Mouse (Mus musculus): ENCODE measurements around the gene Sox5.

Gene Sox5

DNA sequence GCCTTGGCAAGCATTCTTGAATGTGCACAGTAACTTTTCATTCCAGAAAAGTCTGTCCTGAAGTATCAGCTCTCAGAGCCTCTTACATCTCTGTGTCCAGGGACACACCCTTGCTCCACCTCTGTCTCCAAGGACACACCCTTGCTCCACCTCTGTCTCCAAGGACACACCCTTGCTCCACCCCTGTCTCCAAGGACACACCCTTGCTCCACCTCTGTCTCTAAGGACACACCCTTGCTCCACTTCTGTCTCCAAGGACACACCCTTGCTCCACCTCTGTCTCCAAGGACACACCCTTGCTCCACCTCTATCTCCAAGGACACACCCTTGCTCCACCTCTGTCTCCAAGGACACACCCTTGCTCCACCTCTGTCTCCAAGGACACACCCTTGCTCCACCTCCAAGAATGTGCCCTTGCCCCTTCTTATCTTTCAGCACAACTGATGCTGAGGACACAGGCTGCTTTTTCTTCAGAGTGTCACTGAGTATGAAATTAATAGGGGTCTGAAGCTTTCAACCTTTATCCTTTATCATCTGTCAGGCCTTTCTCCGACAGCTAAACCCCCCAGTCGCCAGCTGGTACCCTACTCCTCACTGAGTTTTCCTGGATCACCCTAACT, 452.4 kb downstream of the Sox5 start:
- DNase-seq (ENCODE audit: low read depth) = no peak

- no peak for DNase-seq (ENCODE audit: low read depth)
Observed at GRCm38 (mm10) chr6:144328779-144329178, 453.0 kb downstream of the Sox5 start.

- DNase-seq (ENCODE audit: low read depth) = no peak
Observed at GRCm38 (mm10) chr6:144326817-144327216, 455.0 kb downstream of the Sox5 start.

- no peak for DNase-seq (ENCODE audit: low read depth)
Observed at GRCm38 (mm10) chr6:144323372-144323771, 458.4 kb downstream of the Sox5 start.

DNA sequence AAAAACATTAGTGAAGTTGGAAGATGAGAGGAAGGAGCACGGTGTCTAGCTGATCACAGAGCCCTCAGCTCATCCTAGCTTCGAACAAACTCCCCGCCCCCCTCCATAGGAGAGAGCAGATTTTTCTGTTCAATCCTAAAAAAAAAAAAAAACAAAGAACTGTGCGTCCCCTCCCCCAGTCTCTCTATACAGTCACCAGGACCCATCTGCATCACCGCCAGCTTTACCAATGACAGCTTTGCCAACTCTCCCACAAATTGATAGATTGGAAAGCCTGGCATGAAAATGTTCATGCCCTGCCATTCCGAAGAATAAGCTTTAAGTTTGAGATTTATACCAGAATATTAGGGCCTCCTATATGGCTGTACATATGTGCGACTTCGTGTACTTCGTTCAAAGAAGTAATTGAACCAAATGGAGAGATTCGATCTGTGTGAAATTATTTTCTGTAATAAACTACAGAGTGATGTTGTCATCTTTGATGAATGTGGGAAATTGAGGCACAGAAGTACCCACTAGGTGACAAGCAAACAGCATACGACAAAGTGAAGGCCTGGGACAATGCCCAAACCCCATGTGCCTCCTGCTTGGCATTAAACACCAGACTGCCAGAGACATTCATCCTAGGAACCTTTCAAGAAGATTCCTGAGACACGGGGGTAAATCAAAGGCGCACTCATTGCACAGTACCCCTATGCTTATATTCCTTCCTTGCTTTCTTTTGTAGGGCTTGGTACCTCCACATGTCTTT, 459.3 kb downstream of the Sox5 start:
- DNase-seq (ENCODE audit: low read depth) = no peak

DNA sequence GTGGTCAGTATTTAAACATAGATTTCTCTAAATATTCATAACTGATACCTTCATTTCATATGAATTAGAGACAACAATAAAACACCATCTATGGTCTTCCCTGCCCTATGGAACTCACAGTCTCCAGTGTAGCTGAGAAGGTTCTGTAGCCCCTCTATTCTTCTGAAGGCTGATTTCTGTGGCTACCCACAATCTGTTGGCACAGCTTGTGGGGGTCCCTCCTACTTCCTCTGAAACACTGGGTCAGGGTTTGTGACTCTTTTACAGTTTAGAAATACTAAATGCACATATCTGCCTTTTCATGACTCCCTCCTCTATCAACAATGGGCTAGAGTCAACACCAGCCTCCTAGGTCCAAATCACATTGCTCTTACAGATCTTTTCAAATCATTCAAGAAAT, 461.4 kb downstream of the Sox5 start:
- no peak for DNase-seq (ENCODE audit: low read depth)

- DNase-seq (ENCODE audit: low read depth) = no peak
Observed at GRCm38 (mm10) chr6:144319717-144320116, 462.1 kb downstream of the Sox5 start.

GRCm38 (mm10) chr6:144312781-144313754, 468.7 kb downstream of the Sox5 start:
- DNase-seq (ENCODE audit: low read depth) = no peak

DNA sequence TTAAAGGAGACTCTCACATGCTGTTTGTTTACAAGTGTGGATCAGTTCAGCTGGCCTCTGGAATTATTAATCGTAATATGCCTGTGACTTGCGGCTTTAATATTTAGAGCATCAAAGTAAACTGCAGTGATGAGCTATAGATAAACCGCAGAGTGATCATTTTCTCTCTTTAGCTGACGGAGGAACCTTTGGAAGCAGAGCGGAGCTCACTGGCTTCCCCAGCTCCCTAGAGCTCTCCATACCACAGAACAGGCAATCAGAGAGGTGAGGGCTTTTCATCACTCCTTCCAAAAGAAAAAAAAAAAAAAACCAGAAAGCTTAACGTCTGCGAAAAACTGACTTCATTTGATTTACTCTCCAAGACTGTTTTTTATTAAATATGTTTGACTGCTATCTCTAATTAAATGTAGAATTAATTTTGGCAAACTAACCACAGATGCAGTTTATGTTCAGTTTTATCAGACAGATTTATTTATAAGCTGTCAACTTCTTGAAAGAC, 469.4 kb downstream of the Sox5 start:
- no peak for DNase-seq (ENCODE audit: low read depth)

DNA sequence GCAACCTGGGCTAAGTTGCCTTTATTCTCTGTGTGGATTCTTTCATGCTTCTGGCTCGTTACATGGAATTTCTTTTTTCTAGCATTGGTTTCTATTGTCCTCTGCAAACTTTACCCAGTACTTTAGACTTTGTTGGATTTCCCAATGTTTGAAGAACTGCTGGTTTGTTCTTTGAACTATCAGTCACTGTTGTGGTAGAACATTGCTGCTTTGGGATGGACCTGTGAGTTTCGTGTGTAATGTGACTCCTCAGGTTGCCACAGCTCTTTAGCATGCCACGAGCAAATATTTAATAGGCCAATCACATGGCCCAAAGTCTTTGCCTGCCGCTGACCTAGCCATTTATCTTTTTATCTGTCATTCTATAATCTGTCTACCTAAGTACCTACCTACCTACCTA, 470.0 kb downstream of the Sox5 start:
- DNase-seq (ENCODE audit: low read depth) = no peak

GRCm38 (mm10) chr6:144309171-144309570, 472.6 kb downstream of the Sox5 start:
- DNase-seq (ENCODE audit: low read depth) = no peak

- DNase-seq (ENCODE audit: low read depth) = no peak
Observed at GRCm38 (mm10) chr6:144307551-144308149, 474.1 kb downstream of the Sox5 start.

GRCm38 (mm10) chr6:144302823-144303222, 479.0 kb downstream of the Sox5 start:
- no peak for DNase-seq (ENCODE audit: low read depth)

DNA sequence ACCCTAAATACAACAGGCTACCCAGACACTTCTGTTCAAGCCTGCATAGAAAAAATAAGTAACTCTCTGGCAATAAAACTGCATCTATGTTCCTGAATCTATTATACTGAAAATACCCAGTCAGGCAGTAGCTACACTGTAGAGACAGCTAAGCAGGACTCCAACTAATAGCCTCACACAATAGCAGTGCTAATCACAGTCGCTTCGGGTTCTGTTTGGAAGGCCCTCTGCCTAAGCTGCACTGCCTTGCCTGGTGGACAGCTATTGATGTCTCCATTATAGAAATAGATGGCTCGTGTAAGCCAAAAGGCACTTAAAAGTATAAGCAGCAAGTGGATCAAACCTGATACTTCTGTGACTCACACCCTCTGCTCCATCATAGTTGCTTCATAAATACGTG, 480.7 kb downstream of the Sox5 start:
- no peak for DNase-seq (ENCODE audit: low read depth)

DNA sequence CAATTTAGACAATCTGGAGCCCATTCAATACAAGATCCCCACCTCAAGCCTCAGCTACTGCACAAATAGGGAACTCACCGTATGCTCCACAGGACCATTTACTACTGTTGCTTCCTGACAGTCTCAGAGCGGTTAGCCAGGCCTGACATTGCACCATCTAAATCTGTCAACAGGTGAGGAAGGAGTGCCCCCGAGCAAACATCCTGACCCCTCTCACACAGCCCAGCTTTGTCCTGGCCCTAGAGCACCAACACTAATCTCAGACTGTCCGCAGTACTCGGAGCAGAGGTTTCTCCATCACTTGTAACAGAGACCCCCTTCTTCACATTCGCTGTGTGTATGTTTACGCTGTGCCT, 482.3 kb downstream of the Sox5 start:
- no peak for DNase-seq (ENCODE audit: low read depth)

- no peak for DNase-seq (ENCODE audit: low read depth)
Observed at GRCm38 (mm10) chr6:144298641-144299502, 482.9 kb downstream of the Sox5 start.

- DNase-seq (ENCODE audit: low read depth) = no peak
Observed at GRCm38 (mm10) chr6:144297846-144298245, 483.9 kb downstream of the Sox5 start.

GRCm38 (mm10) chr6:144297131-144297530, 484.6 kb downstream of the Sox5 start:
- DNase-seq (ENCODE audit: low read depth) = no peak

DNA sequence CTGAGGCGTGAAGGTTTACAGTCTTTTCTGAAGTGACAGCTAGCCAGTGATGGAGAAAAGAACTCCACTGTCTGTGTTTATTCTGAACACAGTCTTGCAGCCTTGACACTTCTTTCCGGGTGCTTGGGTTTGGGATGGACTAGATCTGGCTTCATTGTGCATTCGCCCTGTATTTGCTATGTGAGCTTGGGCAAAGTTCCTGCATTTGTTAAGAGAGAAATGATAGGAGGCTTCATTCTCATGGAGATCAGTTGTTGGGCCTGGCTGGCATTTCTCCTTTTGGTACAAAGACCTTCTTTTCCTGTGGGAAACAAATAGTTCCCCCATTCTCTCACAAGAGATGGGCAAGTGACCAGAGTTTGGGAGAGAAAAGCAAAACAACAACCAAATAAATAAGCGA, 490.3 kb downstream of the Sox5 start:
- no peak for DNase-seq (ENCODE audit: low read depth)

- DNase-seq (ENCODE audit: low read depth) = no peak
Observed at GRCm38 (mm10) chr6:144286122-144286521, 495.7 kb downstream of the Sox5 start.

DNA sequence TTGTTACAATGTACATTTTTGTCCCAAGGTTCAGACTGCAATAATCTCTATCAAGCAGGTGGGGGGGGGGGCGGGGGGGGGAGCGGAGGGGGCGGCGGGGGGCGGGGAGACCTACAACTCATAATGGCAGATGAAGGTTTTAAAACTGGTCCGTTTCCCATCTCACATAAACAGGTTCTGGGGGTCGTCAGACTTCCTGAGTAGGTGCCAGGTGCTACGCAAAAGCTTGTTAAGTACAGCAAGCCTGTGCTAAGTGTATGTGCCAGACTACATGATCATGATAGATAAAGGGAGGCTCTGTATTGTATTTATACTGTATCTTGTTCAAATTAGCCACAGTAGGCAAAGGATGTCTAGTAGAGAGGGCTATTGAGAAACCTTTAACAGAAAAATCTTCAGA, 498.6 kb downstream of the Sox5 start:
- DNase-seq (ENCODE audit: low read depth) = no peak

All from induced T-regulatory cell, adult 2 months (primary cell).